Mouse (Mus musculus) intestine, postnatal 0 days (tissue): ENCODE measurements around the gene Pdhx. TPM values are rescaled to one million over a fixed set of nuclear protein-coding genes. Genes with fewer than 3 reads are reported as not detected.

Experiments used
- ATAC-seq: fragments of 200-750 bp; cut with Nextera tagmentation; 2 replicates; pipeline ENCODE4 v1.8.0; 2017; ENCODE audit warnings: mild to moderate bottlenecking, moderate TSS enrichment, moderate library complexity
- H3K27ac ChIP-seq: fragments of 300-500 bp; sonication (generic); 2 replicates; pipeline ENCODE4 v1.5.1; 2014; ENCODE audit warnings: mild to moderate bottlenecking, low read depth, low read length, moderate library complexity
- H3K27me3 ChIP-seq: fragments of 300-500 bp; sonication (generic); replicated peaks from 2 replicates; pipeline ENCODE4 v1.6.1; 2014; ENCODE audit warnings: low read length, mixed read lengths; ENCODE audit not compliant: control insufficient read depth, insufficient read depth
- H3K36me3 ChIP-seq: fragments of 300-500 bp; sonication (generic); 2 replicates; pipeline ENCODE4 v1.6.1; 2014; ENCODE audit warnings: mild to moderate bottlenecking, moderate library complexity; ENCODE audit not compliant: control insufficient read depth, insufficient read depth
- H3K4me1 ChIP-seq: fragments of 300-500 bp; sonication (generic); replicated peaks from 2 replicates; pipeline ENCODE4 v1.6.1; 2014; ENCODE audit warnings: antibody characterized with exemption, low read length, mixed read lengths; ENCODE audit not compliant: control insufficient read depth, insufficient read depth
- H3K4me2 ChIP-seq: fragments of 300-500 bp; sonication (generic); replicated peaks from 2 replicates; pipeline ENCODE4 v1.6.1; 2014; ENCODE audit warnings: low read depth, mild to moderate bottlenecking, moderate library complexity
- H3K4me3 ChIP-seq: fragments of 300-500 bp; sonication (generic); 2 replicates; pipeline ENCODE4 v1.5.1; 2014; ENCODE audit warnings: low read depth, low read length
- H3K9ac ChIP-seq: fragments of 300-500 bp; sonication (generic); 2 replicates; pipeline ENCODE4 v1.6.1; 2014; ENCODE audit warnings: mild to moderate bottlenecking, low read depth, low read length
- H3K9me3 ChIP-seq: fragments of 300-500 bp; sonication (generic); 2 replicates; pipeline ENCODE4 v1.6.1; 2016; ENCODE audit warnings: mixed run types; ENCODE audit not compliant: control insufficient read depth
- CTCF ChIP-seq: sonication (generic); IDR thresholded peaks from 2 replicates; pipeline ENCODE4 v1.5.1; 2016; ENCODE audit warnings: low read depth, mild to moderate bottlenecking, control low read depth, antibody characterized with exemption, moderate library complexity
- WGBS: fragments of 180-500 bp; shearing (Covaris S2); extraction: QIAGEN DNeasy Blood & Tissue Kit; methylation state at CpG from one replicate; pipeline ENCODE4 v1.1.7; 2014; 5-methylcytosine and 5-hydroxymethylcytosine counted together
- polyA plus RNA-seq: library from polyadenylated mRNA; unstranded; fragments of >200 nt; fragmentation: Nextera tagmentation; extraction: Ambion mirVana; gene quantifications from 2 replicates; pipeline ENCODE4 v1.2.1, GENCODE M21; 2015

Gene Pdhx
- polyA plus RNA-seq, 1 experiment from 2014 or later, result 23.5 TPM

DNA sequence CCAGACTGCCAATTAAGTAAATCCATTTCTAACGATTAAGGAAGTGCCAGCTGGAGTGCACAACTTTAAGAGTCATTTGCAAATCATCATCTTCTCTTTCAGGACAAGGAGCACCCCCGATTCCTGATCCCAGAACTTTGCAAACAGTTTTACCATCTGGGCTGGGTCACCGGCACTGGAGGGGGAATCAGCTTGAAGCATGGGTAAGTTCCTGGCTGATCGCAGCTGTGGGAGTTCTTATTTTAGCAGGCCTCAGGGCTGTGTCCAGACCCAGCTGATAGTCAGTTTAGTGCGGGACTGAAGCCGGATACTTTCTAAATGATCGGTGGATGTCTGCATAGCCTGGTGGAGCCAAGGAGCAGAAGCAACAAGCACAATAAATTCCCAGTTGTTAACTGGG, 9.5 kb upstream of the Pdhx start:
- Histone ChIP-seq H3K27me3 (no peaks in the 10 kb centered on the region), H3K36me3 (peaks cover 5% of the 10 kb centered on the region; the same call in 1 of the 2 replicates), H3K4me2 (no peak overlapping the region), H3K4me3 (no peak overlapping the region), H3K9me3 (no peaks in the 10 kb centered on the region), H3K27ac (no peak overlapping the region), H3K4me1 (no peaks in the 10 kb centered on the region), H3K9ac (no peak overlapping the region)
- no peak for TF ChIP-seq CTCF
- ATAC-seq, result no peak
- WGBS, result 80% methylated on average over 7 of the region's 7 CpGs

DNA sequence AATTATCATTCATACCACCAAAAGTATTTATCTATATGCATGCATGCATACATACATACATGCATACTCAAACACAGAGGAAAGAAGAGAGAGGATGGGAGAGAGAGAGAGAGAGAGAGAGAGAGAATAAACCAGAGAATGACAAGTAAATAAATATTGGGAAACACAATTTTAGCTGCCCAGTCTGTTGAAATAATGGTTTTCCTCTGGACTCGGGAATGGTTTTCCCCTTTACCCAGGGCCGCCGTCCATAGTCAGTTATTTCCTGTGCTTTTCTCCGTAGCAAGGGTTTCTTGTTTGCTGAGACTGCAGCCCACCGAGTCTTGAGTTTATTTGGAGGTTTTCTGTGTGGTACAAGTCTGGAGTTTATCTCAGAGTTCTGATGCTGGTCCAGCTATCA, 8.4 kb upstream of the Pdhx start:
- no peaks in the 10 kb centered on the region for H3K4me1 ChIP-seq
- ATAC-seq, result no peak
- no peak overlapping the region for H3K27ac ChIP-seq
- no peak overlapping the region for H3K9ac ChIP-seq
- no peaks in the 10 kb centered on the region for H3K9me3 ChIP-seq
- no peak overlapping the region for H3K4me3 ChIP-seq
- H3K36me3 ChIP-seq, result peaks cover 5% of the 10 kb centered on the region; the same call in 1 of the 2 replicates
- H3K27me3 ChIP-seq, result no peaks in the 10 kb centered on the region
- no peak overlapping the region for H3K4me2 ChIP-seq
- WGBS, result 63% methylated on average over 5 of the region's 5 CpGs
- TF ChIP-seq CTCF, result no peak

DNA sequence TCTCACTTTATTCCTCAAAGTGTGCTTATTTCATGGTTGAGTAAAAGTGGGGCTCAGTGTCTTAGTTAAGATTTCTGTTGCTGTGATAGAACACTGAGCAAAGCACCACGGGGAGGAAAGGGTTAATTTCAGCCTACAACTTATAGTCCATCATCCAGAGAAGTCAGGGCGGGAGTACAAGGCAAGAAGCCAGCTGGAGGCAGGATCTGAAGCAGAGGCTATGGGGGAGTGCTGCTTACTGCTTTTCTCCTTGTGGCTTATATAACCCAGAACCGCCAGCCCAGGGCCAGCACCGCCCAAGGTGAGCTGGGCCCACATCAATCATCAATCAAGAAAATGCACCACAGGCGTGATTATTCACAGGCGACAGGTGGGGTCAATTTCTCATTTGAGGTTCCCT, 7.8 kb upstream of the Pdhx start:
- Histone ChIP-seq H3K9me3 (no peaks in the 10 kb centered on the region), H3K4me2 (no peak overlapping the region), H3K4me3 (no peak overlapping the region), H3K36me3 (peaks cover 5% of the 10 kb centered on the region; the same call in 1 of the 2 replicates), H3K27ac (no peak overlapping the region), H3K27me3 (no peaks in the 10 kb centered on the region), H3K9ac (no peak overlapping the region), H3K4me1 (no peaks in the 10 kb centered on the region)
- ATAC-seq, result no peak
- no peak for TF ChIP-seq CTCF
- 68% methylated on average over 6 of the region's 6 CpGs for WGBS

DNA sequence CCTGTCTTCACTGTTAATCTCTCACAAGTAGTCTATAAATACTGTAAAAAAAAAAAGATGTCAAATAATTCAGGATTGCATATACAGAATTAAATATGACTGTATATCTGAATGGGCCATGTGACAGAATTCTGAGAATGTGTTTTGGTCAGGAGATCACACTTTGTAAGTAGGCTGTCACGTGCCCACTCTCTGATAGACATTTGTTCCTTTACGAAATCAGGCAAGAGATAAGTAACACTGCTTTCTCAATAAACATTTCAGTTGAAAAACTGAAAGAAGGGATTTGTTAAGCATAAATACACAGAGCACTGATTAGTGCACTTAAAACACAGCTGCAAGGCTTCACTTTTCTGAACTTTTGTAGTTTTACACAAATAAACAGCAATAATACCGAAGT, 2.7 kb downstream of the Pdhx start:
- Histone ChIP-seq H3K4me1 (no peaks in the 10 kb centered on the region), H3K4me2 (no peak overlapping the region), H3K9ac (no peak overlapping the region), H3K27ac (no peak overlapping the region), H3K9me3 (no peaks in the 10 kb centered on the region), H3K27me3 (no peaks in the 10 kb centered on the region), H3K36me3 (no peaks in the 10 kb centered on the region), H3K4me3 (no peak overlapping the region)
- TF ChIP-seq CTCF, result no peak
- 35% methylated on average over 3 of the region's 3 CpGs for WGBS
- no peak for ATAC-seq

DNA sequence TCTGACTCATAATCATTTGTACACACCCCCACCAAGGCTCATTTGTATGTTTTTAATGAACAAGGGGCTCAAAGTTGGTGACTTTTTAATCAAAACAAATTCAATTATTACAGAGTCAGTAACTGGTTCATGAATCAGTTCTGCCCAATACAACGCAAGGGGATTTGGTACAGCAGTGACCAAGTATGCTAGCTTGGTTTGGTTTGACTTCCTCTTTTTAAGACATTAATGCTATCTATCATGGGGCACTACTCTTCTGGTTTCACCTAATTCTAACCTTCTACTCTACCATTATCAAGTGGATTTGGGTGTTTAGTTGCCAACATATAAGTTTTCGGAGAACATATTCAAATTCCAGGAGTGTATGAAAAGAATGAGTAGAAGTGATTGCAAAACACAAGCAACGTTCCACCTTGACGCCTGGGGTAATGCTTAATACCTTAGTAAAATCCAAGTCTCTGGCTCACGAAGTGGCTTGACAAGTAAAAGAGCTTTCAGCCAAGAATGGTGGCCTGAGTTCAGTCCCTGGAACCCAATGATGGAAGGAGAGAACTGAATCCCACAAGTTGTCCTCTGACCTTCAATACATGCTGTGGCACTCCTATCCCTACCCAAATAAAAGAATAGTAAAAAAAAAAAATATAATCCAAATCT, 3.4 kb downstream of the Pdhx start:
- 93% methylated on average over 5 of the region's 5 CpGs for WGBS
- no peak for TF ChIP-seq CTCF

DNA sequence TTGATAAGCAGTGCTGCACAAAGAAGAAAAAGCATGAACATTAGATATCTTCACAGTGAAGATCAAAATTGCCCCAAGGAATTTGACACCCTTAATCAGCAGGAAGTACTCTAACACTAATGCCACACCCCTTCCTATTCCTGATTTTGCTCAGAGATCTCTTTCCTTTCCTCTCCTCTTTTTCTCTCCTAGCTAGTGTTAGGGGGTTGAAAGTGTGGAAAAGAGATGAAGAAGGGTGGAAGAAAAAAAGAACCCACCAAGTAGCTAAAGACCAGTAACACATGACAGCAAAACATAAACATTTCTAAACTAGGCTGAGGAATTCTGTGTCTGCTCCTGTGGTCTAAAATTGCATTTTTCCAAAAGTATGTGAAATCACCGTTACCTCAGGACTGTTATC, 4.7 kb downstream of the Pdhx start:
- Histone ChIP-seq H3K9me3 (no peaks in the 10 kb centered on the region), H3K9ac (no peak overlapping the region), H3K36me3 (no peaks in the 10 kb centered on the region), H3K4me1 (no peaks in the 10 kb centered on the region), H3K4me2 (no peak overlapping the region), H3K27me3 (no peaks in the 10 kb centered on the region), H3K27ac (no peak overlapping the region), H3K4me3 (no peak overlapping the region)
- no peak for ATAC-seq
- no peak for TF ChIP-seq CTCF
- 75% methylated on average over 1 of the region's 1 CpGs for WGBS

More for the DNA sequence above, 3.4 kb downstream of the Pdhx start:
- H3K36me3 ChIP-seq, result no peaks in the 10 kb centered on the region
- no peak overlapping the region for H3K4me2 ChIP-seq
- no peak overlapping the region for H3K9ac ChIP-seq
- H3K4me3 ChIP-seq, result no peak overlapping the region
- no peak for ATAC-seq
- H3K9me3 ChIP-seq, result no peaks in the 10 kb centered on the region
- no peaks in the 10 kb centered on the region for H3K4me1 ChIP-seq
- H3K27me3 ChIP-seq, result no peaks in the 10 kb centered on the region
- no peak overlapping the region for H3K27ac ChIP-seq
